Mouse (Mus musculus) gastrocnemius, postnatal 10 days (tissue): ENCODE data around the gene Grem1. TPM values are rescaled to one million over a fixed set of nuclear protein-coding genes. Genes with fewer than 3 reads are reported as not detected.

Source experiments
- DNase-seq: peaks from one replicate; pipeline ENCODE4 v3.0.0; 2021; ENCODE audit warnings: mixed read lengths
- long read RNA-seq, 2 experiments: library from polyadenylated mRNA; stranded (forward); transcript quantifications; one replicate each; pipeline ENCODE4 v2.0.0; 2021
- total RNA-seq, 2 experiments: library from RNA; stranded (reverse); gene quantifications; 2 replicates each; pipeline ENCODE4 v1.2.3; 2021

Gene Grem1
- under 1 TPM; 0.12 to 0.63 TPM for total RNA-seq
- long read RNA-seq, experiment 1: 0 reads
- long read RNA-seq, experiment 2: 0 reads

DNA sequence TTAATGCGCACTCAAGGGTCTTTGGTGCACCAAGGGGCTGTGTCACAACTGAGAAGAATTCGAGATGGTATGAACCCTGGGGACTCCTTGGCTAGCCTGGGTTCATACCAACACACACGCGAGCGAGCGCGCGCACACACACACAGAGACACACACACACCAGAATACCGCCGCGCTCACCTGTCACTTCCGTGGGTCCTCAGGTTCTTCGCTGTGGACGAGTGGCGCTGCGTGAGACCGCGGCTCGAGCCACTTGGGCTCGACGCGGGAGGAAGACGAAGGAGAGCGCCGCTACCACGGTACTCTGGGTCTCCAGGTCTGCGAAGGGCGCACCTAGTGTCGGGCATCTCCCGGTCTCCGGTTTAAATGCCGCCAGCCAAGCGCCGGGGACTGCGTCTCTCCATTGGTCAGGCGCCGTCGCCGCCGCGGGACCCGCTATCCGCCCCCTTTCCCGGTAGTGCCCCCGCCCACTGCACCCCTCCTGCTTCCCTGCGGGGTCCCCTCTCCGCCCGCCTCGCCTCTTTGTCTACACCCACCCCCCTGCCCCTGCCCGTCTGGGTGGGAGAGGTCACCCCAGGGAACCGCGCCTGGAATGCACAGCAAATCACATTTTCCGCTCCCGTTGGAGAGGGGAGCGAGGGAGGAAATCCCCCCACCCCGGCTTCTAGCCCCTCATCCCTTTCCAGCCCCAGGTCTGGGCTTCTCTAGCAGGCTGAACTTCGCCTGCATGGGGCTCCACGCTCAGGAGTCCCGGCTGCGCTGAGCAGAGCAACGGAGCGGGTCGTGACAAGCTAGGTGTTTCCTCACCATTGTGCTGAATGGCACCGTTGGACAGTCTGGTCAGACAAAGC lies at the start of gene Grem1:
Gene Grem1 (minus strand): TSS at position 336 of the 851 bp plus-strand sequence.
- DNase-seq: peak; percentile 4

DNA sequence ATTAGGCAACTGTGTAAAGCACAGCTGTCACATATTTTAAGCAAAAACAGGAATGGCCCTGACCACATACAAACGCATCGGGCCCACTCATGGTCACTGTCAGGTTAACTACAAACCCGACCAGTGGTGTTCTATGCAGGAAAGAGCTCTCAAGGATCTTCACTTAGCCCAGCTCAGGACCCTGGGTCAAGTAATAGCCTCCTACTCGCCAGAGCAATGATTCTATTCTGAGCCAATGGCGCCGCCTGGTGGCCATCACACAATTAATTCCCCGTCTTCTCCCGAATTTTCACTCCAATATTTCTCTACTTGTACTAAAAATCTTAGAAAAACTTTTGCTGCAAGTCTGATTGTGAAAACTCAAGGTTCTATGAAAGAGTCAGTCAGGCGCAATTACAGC lies 49.2 kb upstream of the Grem1 start:
- DNase-seq: peak; percentile 81

DNA sequence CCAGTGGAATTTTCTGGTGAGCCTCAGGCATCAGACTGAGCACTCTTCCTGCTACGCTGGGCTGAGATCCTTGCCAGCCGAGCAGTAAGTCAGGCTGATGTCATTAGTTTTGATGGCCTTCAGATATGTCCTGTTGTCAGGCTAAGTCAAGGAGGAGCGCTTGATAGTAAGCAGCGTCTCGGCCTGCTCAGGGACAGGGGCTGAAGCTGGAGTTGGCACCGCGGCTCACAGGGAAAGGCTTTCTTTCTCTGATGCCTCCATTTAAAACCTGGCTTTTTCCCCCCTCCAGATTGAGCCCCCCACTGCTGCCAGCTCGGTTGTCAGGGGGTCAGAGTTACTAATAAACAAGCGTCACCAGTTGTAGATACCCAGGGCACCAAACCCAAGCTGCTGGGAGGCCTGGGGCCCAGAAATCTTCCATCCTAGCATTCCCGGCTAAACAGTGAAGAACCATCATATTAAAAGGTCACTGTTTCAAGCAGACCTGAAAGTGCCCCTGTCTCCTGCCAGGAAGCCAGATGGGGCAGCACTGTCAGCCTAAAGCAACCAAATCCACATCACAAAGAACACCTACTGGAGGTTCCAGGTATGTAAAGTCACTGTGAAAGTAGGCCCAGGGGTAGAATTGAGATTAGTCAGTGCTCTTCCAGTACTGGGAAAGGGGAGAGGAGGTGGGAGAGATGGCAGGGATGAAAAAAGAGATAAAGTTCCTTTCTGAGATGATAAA lies 48.6 kb upstream of the Grem1 start:
- no peak for DNase-seq

DNA sequence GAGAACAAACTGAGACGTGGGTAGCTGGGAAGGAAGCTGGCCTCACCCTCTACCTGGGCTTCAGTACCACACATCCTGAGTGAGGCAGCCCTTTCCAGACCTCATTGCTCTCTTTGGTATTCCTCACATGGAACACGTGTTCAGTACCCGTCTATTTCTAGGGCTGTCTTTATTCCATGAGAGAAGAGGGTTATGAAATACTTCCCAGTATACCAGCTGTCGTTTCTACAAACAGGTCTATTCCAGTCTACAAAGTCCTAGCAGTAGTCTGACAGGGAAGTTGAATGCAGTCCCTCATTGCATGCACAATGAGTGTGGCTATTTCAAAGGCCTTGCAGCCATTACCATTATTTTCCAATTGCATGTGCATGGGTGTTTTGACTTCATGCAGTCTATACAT lies 47.3 kb upstream of the Grem1 start:
- DNase-seq: no peak

DNA sequence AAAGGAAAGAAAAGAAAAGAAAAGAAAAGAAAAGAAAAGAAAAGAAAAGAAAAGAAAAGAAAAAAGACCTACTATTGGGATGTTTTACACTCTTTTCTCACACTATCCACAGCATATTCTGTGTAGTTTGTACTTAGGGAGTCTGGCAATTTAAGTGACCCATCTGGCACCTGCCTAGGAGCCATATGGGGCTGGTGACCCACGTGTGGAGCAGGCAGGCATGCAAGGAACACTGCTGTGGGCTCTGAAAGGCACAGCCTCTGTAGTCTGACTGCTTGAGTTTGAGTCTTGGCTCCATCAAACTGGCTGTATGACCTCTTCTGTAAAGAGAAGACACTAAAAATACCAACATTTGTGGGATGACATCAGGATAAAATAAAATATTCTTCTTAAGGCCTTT lies 45.3 kb upstream of the Grem1 start:
- no peak for DNase-seq

DNA sequence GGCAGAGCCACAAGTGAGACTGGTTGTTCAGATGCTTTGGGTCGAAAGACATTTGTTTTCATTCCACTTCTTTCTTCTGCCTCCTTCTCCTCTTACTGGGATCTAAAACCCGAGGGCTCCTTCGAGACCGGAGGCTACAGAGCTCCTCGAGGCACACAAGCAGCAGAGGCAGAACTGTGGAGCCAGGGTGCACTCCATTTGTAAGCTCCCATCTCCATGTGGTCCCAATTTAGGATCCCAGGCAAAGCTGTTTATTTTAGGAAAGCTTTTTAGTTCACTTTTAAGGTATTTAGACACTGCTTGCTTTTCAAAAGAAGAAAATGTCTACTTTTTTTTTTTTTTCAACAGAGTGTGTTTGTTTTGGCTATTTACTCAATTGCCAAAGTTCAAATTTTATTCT lies 42.4 kb upstream of the Grem1 start:
- DNase-seq: no peak

DNA sequence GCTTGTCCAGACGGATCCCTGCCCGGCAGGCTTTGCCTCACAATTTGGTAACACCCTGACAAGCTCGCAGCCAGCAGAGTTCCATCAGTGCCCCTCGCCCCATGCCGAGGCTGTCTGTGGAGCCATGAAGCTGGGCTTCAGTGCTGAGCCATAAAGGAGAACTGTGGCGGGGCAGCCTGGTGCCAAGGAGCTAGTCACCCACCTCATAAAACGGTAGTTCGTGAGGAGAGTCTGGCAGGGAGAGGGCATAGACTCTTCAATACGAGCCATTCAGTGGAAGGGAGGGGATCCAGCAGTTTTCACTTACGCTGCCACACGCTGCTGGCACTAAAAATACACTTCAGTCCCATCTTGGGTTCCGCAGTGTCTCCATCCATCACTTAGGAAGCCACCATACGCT lies 40.2 kb upstream of the Grem1 start:
- DNase-seq: no peak

DNA sequence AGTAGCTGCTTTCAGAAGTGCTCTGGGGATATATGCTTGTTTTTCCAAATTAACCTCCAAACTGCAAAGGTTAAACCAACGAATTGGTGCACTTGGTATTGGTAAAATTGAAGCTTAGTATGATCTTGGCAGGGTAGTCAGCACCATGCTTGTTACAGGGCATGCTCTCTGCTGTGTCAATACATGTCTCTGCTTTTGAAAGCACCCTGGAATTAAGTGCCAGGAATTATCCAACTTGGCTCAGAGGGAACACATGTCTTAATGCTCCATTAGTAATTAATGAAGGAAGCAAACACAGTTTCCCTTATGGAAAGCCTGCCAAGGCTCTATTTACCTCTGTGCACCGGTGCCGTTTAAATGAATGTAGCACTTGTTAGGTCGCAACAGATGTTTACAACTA lies 36.7 kb upstream of the Grem1 start:
- DNase-seq: no peak

DNA sequence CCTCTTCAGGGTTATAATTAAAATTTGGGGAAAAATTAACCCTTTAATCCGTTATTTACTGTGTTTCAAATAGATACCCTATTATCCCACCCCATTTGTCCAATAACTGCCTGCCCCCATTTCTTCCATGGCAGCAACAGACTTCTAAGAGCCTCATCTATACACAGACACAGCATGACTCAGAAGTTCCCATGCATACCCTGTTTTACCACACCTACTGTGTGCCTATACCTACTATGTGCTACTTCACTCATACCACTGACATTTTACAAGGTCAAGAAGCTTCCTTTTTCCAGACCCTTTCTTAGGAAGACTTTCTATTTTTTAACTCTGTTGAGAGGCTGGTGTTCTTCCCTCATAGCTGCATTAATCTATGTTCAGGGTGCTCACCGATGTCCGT lies 35.1 kb upstream of the Grem1 start:
- DNase-seq: no peak

DNA sequence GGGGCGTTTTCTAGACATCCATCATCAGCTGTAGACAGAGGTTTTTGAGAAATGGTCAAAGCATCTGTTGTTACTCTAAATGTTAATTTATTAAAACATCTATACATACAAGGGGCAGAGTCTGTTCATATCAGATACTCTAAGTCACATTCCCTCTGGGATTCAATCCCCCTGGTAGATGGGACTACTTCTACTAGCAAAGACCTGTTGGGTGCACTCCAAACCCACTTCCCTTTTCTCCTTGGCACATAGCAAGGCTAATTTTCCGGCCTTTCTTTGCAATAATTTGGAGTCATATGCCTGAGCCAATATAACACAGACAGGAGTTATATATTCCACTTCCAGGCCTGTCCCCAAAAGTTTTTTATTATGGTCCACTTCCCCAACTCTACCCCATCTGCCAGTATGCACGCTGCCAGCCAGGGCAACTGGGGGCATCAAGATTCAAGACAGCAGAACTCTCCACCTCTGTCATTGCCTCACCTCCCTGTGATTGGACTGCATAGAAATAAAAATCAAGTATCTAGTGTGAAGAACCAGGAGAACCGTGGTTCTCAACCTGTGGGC lies 30.5 kb upstream of the Grem1 start:
- DNase-seq: no peak

DNA sequence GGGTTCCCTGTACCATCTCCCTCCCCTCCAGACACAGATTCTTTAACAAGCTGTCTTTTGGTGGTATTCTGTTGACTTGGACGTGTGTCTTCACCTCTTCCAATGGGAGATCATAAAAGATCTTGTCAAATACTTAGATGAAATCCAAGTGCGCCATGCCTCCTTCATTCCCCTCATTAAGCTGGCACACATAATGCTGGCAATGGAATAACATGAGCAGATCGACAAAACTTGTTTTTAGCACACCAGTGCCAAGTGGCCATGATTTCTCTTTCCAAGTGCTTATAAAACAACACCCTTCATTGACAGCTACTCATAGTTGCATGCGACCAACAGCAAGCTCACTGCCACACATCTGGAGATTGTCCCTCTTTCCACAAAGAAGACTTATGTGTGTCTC lies 29.4 kb upstream of the Grem1 start:
- DNase-seq: no peak

DNA sequence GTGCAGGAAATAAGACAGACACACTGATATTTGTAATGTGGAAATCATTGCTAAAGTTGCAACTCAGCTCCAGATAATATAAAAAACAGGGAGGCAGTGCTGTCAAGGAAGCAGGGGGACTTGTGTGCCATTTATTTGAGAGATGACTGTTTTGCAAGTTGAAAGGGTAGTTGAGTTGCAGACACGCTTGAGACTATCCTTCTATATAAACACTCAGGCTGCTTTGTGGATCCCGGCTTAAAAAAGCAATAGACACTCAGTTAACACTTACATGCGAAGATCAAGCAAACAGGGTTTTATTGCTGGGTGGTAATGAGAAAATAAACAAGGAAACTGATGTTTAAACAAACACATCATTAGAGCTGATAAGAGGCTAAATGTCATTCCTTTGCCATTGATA lies 26.4 kb upstream of the Grem1 start:
- no peak for DNase-seq

DNA sequence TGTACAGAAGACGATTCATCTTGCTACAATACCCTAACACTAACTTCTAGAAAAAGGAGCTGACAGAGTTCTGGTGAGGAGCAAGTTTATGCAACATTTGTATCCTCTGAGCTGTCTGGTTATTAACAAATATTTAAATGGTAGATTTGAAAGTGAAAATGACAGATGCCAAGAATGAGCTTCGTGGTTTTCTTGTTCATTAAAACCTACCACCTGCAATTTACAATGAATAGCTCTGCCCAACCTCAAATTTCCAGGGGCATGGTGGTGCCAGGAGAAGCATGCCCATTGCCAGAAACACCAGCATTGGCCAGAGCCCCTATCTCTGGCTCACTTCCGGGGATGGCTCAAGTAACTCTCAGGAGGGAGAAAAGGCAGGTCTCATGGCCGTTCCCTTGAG lies 23.1 kb upstream of the Grem1 start:
- no peak for DNase-seq

DNA sequence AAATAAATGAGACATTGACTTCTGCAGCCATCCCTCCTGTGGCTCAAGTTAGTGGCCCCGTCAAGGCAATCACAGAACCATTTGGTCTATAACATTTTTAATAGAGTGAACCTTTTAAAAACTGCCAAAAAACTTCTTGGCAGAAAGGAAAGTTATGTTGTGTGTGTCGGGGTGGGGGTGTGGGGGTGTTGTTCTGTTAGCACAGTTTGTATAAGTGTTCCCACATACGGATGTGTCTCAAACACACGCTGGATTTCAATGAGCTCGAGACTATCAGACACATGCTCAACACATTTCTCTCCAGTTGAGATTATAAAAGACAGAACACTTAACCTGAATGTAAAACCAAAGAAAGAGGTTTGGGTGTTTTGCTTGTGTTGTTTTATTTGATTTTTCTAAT lies 22.7 kb upstream of the Grem1 start:
- DNase-seq: no peak

DNA sequence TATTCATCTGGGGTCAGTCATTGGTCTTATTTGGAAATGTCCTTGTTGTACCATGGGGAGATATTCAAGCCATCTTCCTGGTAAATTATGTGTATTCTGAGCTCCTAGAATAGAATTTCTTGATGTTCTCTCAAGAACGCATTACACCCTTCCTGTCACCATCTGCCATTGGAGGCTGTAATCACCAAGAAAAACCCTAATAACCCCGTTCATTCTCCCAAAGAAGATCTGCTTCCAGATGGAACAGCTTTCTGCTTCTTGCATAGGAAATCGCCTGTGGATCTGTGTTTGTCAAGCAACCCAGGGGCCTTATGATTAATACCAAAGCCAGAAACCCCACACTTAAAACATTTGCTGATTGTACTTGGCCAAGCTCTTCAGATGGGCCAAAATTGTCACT lies 20.9 kb upstream of the Grem1 start:
- DNase-seq: no peak

DNA sequence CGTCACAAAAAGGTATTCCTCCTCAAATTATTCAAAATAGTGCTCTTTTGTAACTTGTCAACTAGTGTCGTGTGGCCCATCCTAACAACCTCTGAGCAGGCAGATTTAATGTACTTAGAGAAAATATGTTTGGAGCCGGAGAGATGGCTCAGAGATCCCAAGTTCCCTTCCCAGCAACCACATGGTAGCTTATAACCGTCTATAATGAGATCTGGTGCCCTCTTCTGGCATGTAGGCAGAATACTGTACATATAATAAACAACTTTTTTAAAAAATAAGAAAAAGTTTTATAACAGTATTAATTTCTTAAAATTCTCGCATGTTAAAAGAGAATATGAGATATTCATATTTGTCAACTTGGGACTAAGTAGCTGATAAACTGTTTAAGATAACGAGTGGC lies 19.6 kb upstream of the Grem1 start:
- no peak for DNase-seq

DNA sequence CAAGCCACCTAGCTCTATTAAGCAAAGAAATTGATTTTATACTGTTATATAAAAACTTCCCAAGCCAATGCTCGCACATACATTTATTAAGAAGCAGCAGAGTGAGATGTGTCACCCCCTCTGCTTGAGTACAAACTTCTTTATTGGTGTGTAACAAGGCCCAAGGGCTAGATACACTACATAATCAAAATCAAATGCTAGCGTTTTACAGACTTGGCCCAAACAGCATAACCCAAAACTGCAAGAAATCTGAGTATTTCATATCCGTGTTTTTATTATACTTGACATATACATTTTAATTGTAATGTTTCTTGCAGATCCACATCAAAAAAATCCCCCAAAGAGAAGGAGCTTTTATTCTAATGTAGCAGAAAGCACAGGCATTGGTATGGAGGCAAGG lies 17.9 kb upstream of the Grem1 start:
- DNase-seq: no peak

DNA sequence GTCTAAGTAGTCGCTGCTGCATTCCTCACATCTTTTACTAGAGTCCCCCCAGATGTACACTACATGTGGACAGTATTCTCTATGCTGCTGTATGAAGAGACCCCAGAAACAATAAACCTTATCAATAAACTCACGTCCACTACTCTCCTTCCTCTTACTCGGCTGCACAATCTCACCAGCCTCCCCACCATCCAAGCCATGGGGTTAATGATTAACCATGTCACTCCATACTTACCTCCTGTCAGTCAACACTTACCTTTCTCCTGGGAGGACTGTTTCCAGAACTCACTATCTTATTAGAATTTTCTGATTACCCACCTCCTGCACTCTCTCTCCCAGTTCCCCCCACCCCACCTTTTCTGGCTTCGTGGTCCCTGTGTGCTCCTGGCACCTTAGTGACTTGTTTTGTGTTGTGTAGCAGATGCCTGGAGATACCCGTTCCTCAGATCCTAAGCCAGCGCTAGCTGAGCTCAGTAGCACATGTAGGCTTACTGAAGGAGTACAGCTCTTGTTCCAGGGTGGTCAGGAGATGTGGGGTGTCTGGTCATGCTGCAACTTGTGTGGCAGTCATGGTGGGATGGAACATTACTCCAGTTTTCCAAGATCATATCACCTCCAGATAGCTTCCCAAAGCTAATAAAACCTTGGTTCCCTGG lies 15.8 kb upstream of the Grem1 start:
- DNase-seq: no peak

DNA sequence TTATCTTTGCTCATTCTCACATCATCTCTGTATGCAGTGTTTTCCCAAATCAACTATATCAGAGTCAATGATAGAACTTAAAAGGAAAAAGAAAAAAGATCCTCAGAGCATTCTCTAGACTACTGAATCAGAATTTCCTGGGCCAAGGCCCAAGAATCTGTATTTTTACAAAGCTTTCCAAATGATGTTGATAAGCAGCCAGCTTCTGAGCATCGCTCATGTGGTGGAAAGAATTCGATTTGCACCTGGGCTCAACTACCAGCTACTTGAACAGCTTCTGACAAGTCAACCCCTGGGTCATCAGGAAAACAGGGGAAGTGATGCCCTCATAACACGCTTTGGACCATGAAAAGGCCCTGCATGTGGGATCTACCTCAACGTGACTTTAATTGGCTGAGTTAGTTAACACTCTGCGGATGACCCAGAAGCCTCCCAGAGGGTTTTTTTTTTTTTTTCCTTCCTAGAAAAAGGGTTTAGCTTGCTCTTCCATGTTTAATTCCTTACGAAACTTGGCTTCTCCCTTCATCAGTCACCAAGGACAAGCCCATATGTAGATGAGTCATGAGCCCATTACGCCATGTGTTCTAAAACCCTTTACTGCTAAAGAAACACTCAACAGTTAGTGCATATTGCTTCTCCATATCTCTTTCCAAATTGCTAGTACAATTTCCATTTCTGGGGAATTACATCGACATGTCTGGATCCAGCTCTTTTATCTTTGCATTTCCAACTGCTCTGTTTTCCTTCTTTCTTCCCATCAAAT lies 10.3 kb upstream of the Grem1 start:
- DNase-seq: no peak

DNA sequence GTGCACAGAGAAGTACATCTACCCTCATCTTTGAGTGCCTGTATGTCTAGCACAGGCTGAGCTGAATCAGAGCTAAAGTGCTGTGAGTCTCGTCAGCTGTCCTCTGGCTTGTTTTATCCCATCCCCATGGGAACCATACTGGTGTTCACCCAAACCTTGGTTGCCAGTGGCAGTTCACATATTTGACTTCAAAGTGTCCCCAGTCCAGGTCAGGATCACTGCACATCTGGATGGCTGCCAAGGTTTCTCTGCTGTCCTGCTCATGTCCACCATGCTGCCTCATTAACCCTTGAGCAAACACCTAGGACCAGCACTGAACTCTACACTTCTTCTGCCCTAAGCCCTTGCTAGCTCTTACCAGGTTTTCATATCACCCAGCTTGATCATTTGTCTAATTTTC lies 7.4 kb upstream of the Grem1 start:
- DNase-seq: no peak

DNA sequence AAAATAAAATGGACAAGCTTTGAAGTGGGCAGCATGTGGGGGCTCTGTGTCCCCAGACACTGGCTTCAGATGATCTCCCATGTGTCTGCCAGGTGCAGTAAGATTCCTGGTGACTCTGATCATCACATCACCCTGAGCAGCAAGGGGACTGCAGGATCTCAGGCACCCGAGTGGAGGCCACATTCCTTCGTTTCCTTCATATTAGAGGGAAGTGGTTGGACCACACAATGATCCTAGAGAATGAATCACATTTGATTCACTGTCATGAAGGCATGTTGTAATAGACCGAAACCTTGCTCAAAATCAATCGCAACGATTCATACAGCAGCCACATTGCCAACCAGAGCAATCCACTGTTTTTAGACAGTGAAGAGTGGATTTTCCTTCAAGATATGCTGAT lies 6.5 kb upstream of the Grem1 start:
- DNase-seq: no peak
